Mouse (Mus musculus) lung, adult 18-20 months (tissue): ENCODE data around the gene Panx3.

Experiments
- DNase-seq, 2 experiments: peaks; one replicate each; pipeline ENCODE4 v3.0.0; 2022; ENCODE audit warnings: mixed read lengths in 2 of 2

Panx3 gene

GRCm38 (mm10) chr9:37669115-37669514 lies at the start of gene Panx3:
Gene Panx3 (minus strand): TSS chr9:37669235.
- no peak for DNase-seq

- DNase-seq: no peak
These were observed 47.1 kb upstream of the Panx3 start, which contains the start of gene Olfr160 for GRCm38 (mm10) chr9:37716150-37716549. Gene Olfr160 (minus strand): TSS chr9:37716250.

- DNase-seq: no peak
These were observed 21.1 kb upstream of the Panx3 start for GRCm38 (mm10) chr9:37689970-37690686.

GRCm38 (mm10) chr9:37687941-37688303 lies 18.9 kb upstream of the Panx3 start:
- DNase-seq: no peak

GRCm38 (mm10) chr9:37687288-37687940 lies 18.4 kb upstream of the Panx3 start:
- DNase-seq: no peak

GRCm38 (mm10) chr9:37681123-37681522 lies 12.1 kb upstream of the Panx3 start:
- DNase-seq: no peak

- DNase-seq: no peak
These were observed 6.3 kb upstream of the Panx3 start for GRCm38 (mm10) chr9:37675287-37675686.

- no peak for DNase-seq
These were observed 1.2 kb upstream of the Panx3 start for GRCm38 (mm10) chr9:37670261-37670660.

GRCm38 (mm10) chr9:37669678-37670077 lies 643 bp upstream of the Panx3 start:
- no peak for DNase-seq

- no peak for DNase-seq
These were observed 3.0 kb downstream of the Panx3 start for GRCm38 (mm10) chr9:37666045-37666444.

GRCm38 (mm10) chr9:37664604-37665003 lies 4.4 kb downstream of the Panx3 start:
- DNase-seq: no peak

- DNase-seq: no peak
These were observed 5.8 kb downstream of the Panx3 start for GRCm38 (mm10) chr9:37663210-37663609.

- no peak for DNase-seq
These were observed 9.6 kb downstream of the Panx3 start for GRCm38 (mm10) chr9:37659413-37659812.

- DNase-seq: peak; percentile 87 to 92
These were observed 12.0 kb downstream of the Panx3 start, which contains the start of gene Tbrg1 for GRCm38 (mm10) chr9:37656931-37657481. Gene Tbrg1 (minus strand): TSS chr9:37657312.

GRCm38 (mm10) chr9:37656439-37656881 lies 12.6 kb downstream of the Panx3 start:
- DNase-seq: peak; percentile 5 to 16

- DNase-seq: no peak
These were observed 13.1 kb downstream of the Panx3 start for GRCm38 (mm10) chr9:37655961-37656360.

GRCm38 (mm10) chr9:37653836-37654235 lies 15.2 kb downstream of the Panx3 start:
- DNase-seq: no peak

GRCm38 (mm10) chr9:37650639-37651038 lies 18.4 kb downstream of the Panx3 start:
- DNase-seq: peak; percentile 45 to 58

- no peak for DNase-seq
These were observed 22.8 kb downstream of the Panx3 start for GRCm38 (mm10) chr9:37646246-37646645.

- no peak for DNase-seq
These were observed 30.3 kb downstream of the Panx3 start for GRCm38 (mm10) chr9:37638721-37639120.

- no peak for DNase-seq
These were observed 32.1 kb downstream of the Panx3 start for GRCm38 (mm10) chr9:37636800-37637542.

- DNase-seq: peak; percentile 29 to 32
These were observed 32.7 kb downstream of the Panx3 start for GRCm38 (mm10) chr9:37636335-37636734.

GRCm38 (mm10) chr9:37634269-37634668 lies 34.8 kb downstream of the Panx3 start:
- DNase-seq: no peak
